Mouse (Mus musculus): Measurements from ENCODE around the gene Casp6.
A peak's percentile ranks its signal among the peaks of the same experiment; 100 is the strongest.

Gene Casp6

GRCm38 (mm10) chr3:129923581-129923980 is 22.4 kb downstream of the Casp6 start:
- DNase-seq: no peak

- DNase-seq: no peak
Measured at GRCm38 (mm10) chr3:129925861-129926260, 24.6 kb downstream of the Casp6 start.

GRCm38 (mm10) chr3:129930213-129930778 is 29.1 kb downstream of the Casp6 start:
- peak; percentile 12 for DNase-seq

GRCm38 (mm10) chr3:129932443-129932842 is 31.2 kb downstream of the Casp6 start:
- DNase-seq: peak; percentile 37

- DNase-seq: peak; percentile 21
Measured at GRCm38 (mm10) chr3:129936561-129936960, 35.3 kb downstream of the Casp6 start.

- DNase-seq: peak; percentile 17
Measured at GRCm38 (mm10) chr3:129937848-129938247, 36.6 kb downstream of the Casp6 start.

- no peak for DNase-seq
Measured at GRCm38 (mm10) chr3:129939058-129939457, 37.8 kb downstream of the Casp6 start.

- DNase-seq: no peak
Measured at GRCm38 (mm10) chr3:129940780-129941179, 39.6 kb downstream of the Casp6 start.

GRCm38 (mm10) chr3:129941291-129941690 is 40.1 kb downstream of the Casp6 start:
- no peak for DNase-seq

- peak; percentile 66 for DNase-seq
Measured at GRCm38 (mm10) chr3:129943813-129944212, 42.6 kb downstream of the Casp6 start.

GRCm38 (mm10) chr3:129946217-129946914 is 45.1 kb downstream of the Casp6 start:
- DNase-seq: no peak

- peak; percentile 61 for DNase-seq
Measured at GRCm38 (mm10) chr3:129948359-129948758, 47.1 kb downstream of the Casp6 start.

- peak; percentile 19 for DNase-seq
Measured at GRCm38 (mm10) chr3:129949158-129949773, 48.0 kb downstream of the Casp6 start.

- no peak for DNase-seq
Measured at GRCm38 (mm10) chr3:129953296-129953695, 52.1 kb downstream of the Casp6 start.

GRCm38 (mm10) chr3:129962533-129962932 is 61.3 kb downstream of the Casp6 start:
- no peak for DNase-seq
